Mouse (Mus musculus) stomach, embryonic 15.5 days (tissue): ENCODE results near the gene Gpx3. TPM values are rescaled to one million over a fixed set of nuclear protein-coding genes. Genes with fewer than 3 reads are reported as not detected.
"Not testable (repeated sequence)": the region's sequence is repeated elsewhere in the genome, so short reads cannot be mapped to it uniquely, and the experiment has no call there.

Experiments used
- ATAC-seq: fragments of 200-750 bp; cut with Nextera tagmentation; 2 replicates; pipeline ENCODE4 v1.8.0; 2017; ENCODE audit warnings: low read depth, moderate number of reproducible peaks, moderate TSS enrichment; ENCODE audit not compliant: insufficient read depth, low FRiP score
- H3K27ac ChIP-seq: fragments of 300-500 bp; sonication (generic); 2 replicates; pipeline ENCODE4 v1.5.1; 2015; ENCODE audit warnings: mild to moderate bottlenecking, inconsistent platforms
- H3K27me3 ChIP-seq: fragments of 300-500 bp; sonication (generic); replicated peaks from 2 replicates; pipeline ENCODE4 v1.6.1; 2015; ENCODE audit warnings: inconsistent platforms
- H3K36me3 ChIP-seq: fragments of 300-500 bp; sonication (generic); 2 replicates; pipeline ENCODE4 v1.6.1; 2015; ENCODE audit warnings: inconsistent platforms
- H3K4me1 ChIP-seq: fragments of 300-500 bp; sonication (generic); 2 replicates; pipeline ENCODE4 v1.6.1; 2015; ENCODE audit warnings: inconsistent platforms
- H3K4me2 ChIP-seq: fragments of 300-500 bp; sonication (generic); 2 replicates; pipeline ENCODE4 v1.6.1; 2015; ENCODE audit warnings: mild to moderate bottlenecking, inconsistent platforms
- H3K4me3 ChIP-seq: fragments of 300-500 bp; sonication (generic); replicated peaks from 2 replicates; pipeline ENCODE4 v1.5.1; 2015; ENCODE audit warnings: inconsistent platforms
- H3K9ac ChIP-seq: fragments of 300-500 bp; sonication (generic); 2 replicates; pipeline ENCODE4 v1.6.1; 2015; ENCODE audit warnings: inconsistent platforms
- H3K9me3 ChIP-seq: fragments of 300-500 bp; sonication (generic); 2 replicates; pipeline ENCODE4 v1.6.1; 2016; ENCODE audit warnings: inconsistent platforms
- WGBS: fragments of 180-500 bp; shearing (Covaris S2); methylation state at CpG from one replicate; pipeline ENCODE4 v1.1.7; 2015; 5-methylcytosine and 5-hydroxymethylcytosine counted together
- polyA plus RNA-seq: library from polyadenylated mRNA; unstranded; fragments of >200 nt; fragmentation: Nextera tagmentation; extraction: Ambion mirVana; gene quantifications from 2 replicates; pipeline ENCODE4 v1.2.1, GENCODE M21; 2015

Gpx3 gene
- 164 and 171 TPM in 2 replicates for polyA plus RNA-seq

GRCm38 (mm10) chr11:54902333-54903323 lies at the start of gene Gpx3:
Gpx3 (plus strand) TSS chr11:54902453.
- WGBS: 13% methylated on average over 42 of the region's 45 CpGs
- no peaks in the 10 kb centered on the region for H3K9me3 ChIP-seq
- H3K27ac ChIP-seq: no peak within 1 kb of the TSS
- peak within 1 kb of the TSS; percentile 53 for H3K4me3 ChIP-seq
- H3K36me3 ChIP-seq: no peaks in the 10 kb centered on the region
- peaks cover 13% of the 10 kb centered on the region; the same call in 1 of the 2 replicates for H3K4me1 ChIP-seq
- peak within 1 kb of the TSS; percentile 13; the same call in 1 of the 2 replicates for H3K9ac ChIP-seq
- no peaks in the 10 kb centered on the region for H3K27me3 ChIP-seq
- ATAC-seq: peak; percentile 80
- peak within 1 kb of the TSS; percentile 85 for H3K4me2 ChIP-seq

DNA sequence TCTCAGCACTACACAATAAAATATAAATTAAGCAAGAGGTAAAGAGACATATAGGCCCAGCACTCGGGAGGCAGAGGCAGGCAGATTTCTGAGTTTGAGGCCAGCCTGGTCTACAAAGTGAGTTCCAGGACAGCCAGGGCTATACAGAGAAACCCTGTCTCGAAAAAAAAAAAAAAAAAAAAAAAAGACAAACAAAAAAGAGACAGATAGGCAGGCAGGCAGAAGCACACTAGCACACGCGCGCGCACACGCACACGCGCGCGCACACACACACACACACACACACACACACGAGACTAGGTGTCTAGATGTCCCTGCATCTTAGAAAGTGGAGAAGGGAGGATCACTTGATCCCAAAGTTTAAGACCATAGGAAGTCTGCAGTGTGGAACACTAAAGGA lies 43.4 kb upstream of the Gpx3 start:
- 95% methylated on average over 11 of the region's 12 CpGs for WGBS
- not testable (repeated sequence) for H3K36me3 ChIP-seq, ATAC-seq, H3K27ac ChIP-seq, H3K9ac ChIP-seq, H3K4me2 ChIP-seq, H3K27me3 ChIP-seq, H3K9me3 ChIP-seq, H3K4me1 ChIP-seq, H3K4me3 ChIP-seq

- Histone ChIP-seq H3K9ac (peak overlapping the region; percentile 58; the same call in 1 of the 2 replicates), H3K27me3 (no peaks in the 10 kb centered on the region), H3K4me1 (peaks cover 4% of the 10 kb centered on the region; the same call in 1 of the 2 replicates), H3K4me3 (peak overlapping the region; percentile 79), H3K27ac (peak overlapping the region; percentile 54; the same call in 1 of the 2 replicates), H3K9me3 (no peaks in the 10 kb centered on the region), H3K4me2 (peak overlapping the region; percentile 75), H3K36me3 (no peaks in the 10 kb centered on the region)
- ATAC-seq: no peak
- WGBS: 23% methylated on average over 11 of the region's 11 CpGs
Observed at GRCm38 (mm10) chr11:54859322-54860165, 42.7 kb upstream of the Gpx3 start.

DNA sequence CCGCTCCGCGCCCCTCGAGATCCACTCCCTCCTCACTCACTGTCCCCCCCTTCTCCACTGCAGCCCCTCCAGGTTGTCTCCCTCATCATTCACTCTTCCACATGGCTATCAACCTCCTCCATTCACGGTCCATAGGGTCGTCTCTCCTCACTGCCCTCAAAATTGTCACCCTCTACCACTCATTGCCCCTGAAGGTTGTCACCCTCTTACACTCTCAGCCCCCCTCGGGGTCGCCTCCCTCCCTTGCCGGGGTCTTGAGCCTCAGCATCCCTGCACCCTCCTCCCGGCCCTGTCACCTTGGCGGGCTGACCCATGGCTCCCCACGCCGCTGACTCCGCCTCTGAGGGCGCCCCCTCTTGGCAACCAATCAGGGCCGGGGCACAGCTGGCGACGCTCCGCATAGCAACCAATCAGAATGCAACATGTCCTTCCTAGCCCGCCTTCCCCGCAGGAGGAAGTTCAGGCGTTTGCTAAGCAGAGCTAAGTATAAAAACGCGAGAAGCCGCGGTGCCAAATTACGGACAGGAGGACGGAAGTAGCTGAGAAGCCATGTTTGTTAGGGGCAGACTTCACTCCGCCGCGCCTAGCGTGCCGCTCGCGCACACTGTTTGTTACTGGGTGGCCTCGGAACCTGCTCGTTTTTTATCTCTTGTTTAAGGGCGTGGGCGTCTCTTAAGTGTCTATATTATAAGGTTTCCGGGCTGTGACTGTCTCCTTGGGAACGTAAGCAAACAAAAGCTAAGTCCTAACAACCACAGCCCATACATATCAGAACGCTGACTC lies 41.8 kb upstream of the Gpx3 start, which contains the start of gene Lyrm7:
TSS of gene Lyrm7 (minus strand) at position 661 of the 783 bp plus-strand sequence.
- Histone ChIP-seq H3K9ac (peak within 1 kb of the TSS; percentile 58), H3K27me3 (no peaks in the 10 kb centered on the region), H3K36me3 (no peaks in the 10 kb centered on the region), H3K27ac (peak within 1 kb of the TSS; percentile 89), H3K9me3 (no peaks in the 10 kb centered on the region), H3K4me2 (peak within 1 kb of the TSS; percentile 75), H3K4me3 (peak within 1 kb of the TSS; percentile 79), H3K4me1 (peaks cover 4% of the 10 kb centered on the region; the same call in 1 of the 2 replicates)
- WGBS: under 1% methylated on average over 42 of the region's 42 CpGs
- ATAC-seq: peak; percentile 98

GRCm38 (mm10) chr11:54861471-54862420 lies 40.5 kb upstream of the Gpx3 start:
- H3K4me3 ChIP-seq: no peak overlapping the region
- 89% methylated on average over 5 of the region's 5 CpGs for WGBS
- H3K9me3 ChIP-seq: no peaks in the 10 kb centered on the region
- no peaks in the 10 kb centered on the region for H3K27me3 ChIP-seq
- no peak for ATAC-seq
- H3K4me1 ChIP-seq: peaks cover 4% of the 10 kb centered on the region; the same call in 1 of the 2 replicates
- peak overlapping the region; percentile 49; the same call in 1 of the 2 replicates for H3K4me2 ChIP-seq
- no peaks in the 10 kb centered on the region for H3K36me3 ChIP-seq
- peak overlapping the region; percentile 89; the same call in 1 of the 2 replicates for H3K27ac ChIP-seq
- no peak overlapping the region for H3K9ac ChIP-seq

GRCm38 (mm10) chr11:54862621-54863520 lies 39.4 kb upstream of the Gpx3 start:
- no peak overlapping the region for H3K4me3 ChIP-seq
- no peaks in the 10 kb centered on the region for H3K36me3 ChIP-seq
- H3K9ac ChIP-seq: no peak overlapping the region
- H3K4me2 ChIP-seq: no peak overlapping the region
- no peak overlapping the region for H3K27ac ChIP-seq
- H3K27me3 ChIP-seq: no peaks in the 10 kb centered on the region
- peaks cover 5% of the 10 kb centered on the region for H3K4me1 ChIP-seq
- WGBS: 44% methylated on average over 10 of the region's 10 CpGs
- ATAC-seq: no peak
- H3K9me3 ChIP-seq: no peaks in the 10 kb centered on the region

DNA sequence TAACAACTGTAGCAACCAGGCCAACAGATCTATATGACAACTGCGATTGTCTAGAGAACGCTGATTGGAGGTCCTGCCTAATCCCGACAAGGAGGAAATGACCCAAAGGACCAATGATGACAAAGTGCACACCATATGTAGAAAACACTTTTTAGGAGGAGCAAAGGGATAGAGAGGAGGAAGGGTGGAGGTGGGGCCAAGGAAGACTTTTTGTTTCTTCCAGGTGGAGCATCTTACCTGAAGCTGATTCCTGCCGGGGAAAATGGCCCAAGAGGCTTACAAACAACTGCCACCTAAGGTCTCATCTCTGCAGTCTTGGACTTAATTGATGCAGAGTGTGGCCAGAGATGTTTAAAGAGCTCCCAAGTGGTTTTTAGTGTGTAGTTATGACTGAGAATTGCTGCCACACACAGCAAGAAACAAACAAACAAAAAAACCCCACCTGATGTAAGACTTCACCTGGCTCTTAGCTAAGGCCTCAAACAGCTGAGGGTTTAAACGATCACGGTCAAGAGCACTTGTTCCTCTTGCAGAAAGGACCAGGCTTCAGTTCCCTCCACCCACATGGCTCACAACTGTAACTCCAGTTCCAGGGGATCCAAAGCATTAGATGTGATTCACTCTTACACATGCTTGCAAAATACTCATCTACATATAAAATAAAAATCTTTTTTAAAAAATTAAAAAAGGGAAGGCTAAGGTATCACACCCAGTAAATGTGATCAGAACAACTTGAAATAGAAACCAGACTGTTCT lies 36.7 kb upstream of the Gpx3 start:
- no peaks in the 10 kb centered on the region for H3K9me3 ChIP-seq
- WGBS: 71% methylated on average over 6 of the region's 6 CpGs
- peaks cover 14% of the 10 kb centered on the region for H3K4me1 ChIP-seq
- no peak for ATAC-seq
- peak overlapping the region; percentile 52 for H3K4me2 ChIP-seq
- H3K27me3 ChIP-seq: no peaks in the 10 kb centered on the region
- H3K4me3 ChIP-seq: peak overlapping the region; percentile 85
- H3K9ac ChIP-seq: no peak overlapping the region
- peak overlapping the region; percentile 92 for H3K27ac ChIP-seq
- peaks cover 15% of the 10 kb centered on the region for H3K36me3 ChIP-seq

DNA sequence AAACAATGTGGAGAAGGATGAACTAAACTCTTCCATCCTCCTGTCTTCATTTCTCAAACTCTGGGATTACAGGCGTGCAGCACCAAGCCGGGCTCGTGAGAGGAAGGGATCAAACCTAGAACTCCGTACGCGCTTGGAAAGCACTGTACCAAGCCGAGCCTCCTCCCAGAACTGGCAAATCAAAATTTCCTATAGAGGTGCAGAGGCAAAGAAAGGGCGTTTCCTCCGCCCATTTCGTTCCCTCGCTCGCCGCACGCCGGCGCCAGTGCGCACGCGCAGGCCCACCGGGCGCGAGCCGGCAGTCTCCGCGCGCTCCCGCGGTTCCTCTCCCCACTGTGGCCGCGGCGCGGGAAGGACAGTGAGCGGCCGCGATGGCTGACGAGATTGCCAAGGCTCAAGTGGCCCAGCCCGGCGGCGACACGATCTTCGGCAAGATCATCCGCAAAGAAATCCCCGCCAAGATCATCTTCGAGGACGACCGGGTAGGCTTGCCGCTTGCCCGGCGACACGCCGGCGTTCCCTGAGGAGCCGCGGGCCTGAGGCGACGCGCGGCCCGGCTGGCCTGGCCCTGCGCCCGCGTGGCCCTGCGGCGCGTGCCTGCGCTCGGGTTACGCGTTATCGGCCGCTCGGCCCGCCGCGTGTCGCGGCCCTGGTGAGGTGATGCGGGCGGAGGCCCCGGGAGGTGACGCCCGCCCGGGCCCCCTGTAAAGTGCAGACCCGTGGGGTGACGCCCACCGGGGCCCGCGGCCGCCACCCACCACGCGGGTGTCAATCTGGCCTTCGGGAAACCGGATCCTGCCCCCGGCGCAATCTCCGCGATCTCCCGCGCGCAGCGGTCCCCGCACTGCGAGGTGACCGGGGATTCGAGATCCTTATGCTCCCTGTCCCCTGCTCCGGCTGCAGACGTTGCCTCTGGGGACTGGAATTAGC lies 35.9 kb upstream of the Gpx3 start, which contains the start of gene Hint1:
TSS of gene Hint1 (plus strand) at position 265 of the 930 bp plus-strand sequence.
- under 1% methylated on average over 98 of the region's 107 CpGs for WGBS
- H3K4me1 ChIP-seq: peaks cover 14% of the 10 kb centered on the region
- H3K27ac ChIP-seq: peak within 1 kb of the TSS; percentile 92
- ATAC-seq: peak; percentile 84
- peaks cover 20% of the 10 kb centered on the region for H3K36me3 ChIP-seq
- no peaks in the 10 kb centered on the region for H3K27me3 ChIP-seq
- H3K4me3 ChIP-seq: peak within 1 kb of the TSS; percentile 85
- H3K9me3 ChIP-seq: no peaks in the 10 kb centered on the region
- H3K9ac ChIP-seq: peak within 1 kb of the TSS; percentile 93
- H3K4me2 ChIP-seq: peak within 1 kb of the TSS; percentile 52
